Mouse (Mus musculus): ENCODE measurements at regions not wholly inside any gene's neighbourhood (a gene's known extent, or its start where the extent isn't known, plus 50 kb on each side); places are given as distances from the start of the nearest gene placed in this dataset.
"Not testable (repeated sequence)": the region's sequence is repeated elsewhere in the genome, so short reads cannot be mapped to it uniquely, and the experiment has no call there.

GRCm38 (mm10) chr6:31810602-31811512 is 239.2 kb upstream of the 1700012A03Rik start:
- DNase-seq, result no peak

- not testable (repeated sequence) for DNase-seq
These were observed 240.7 kb upstream of the Podxl start for GRCm38 (mm10) chr6:31804468-31804867.

- not testable (repeated sequence) for DNase-seq
These were observed 239.4 kb upstream of the Podxl start for GRCm38 (mm10) chr6:31803222-31803621.

- no peak for DNase-seq
These were observed 227.8 kb upstream of the Podxl start for GRCm38 (mm10) chr6:31791547-31791946.

- DNase-seq, result no peak
These were observed 227.1 kb upstream of the Podxl start for GRCm38 (mm10) chr6:31790906-31791305.

- DNase-seq, result no peak
These were observed 213.1 kb upstream of the Podxl start for GRCm38 (mm10) chr6:31776841-31777240.

GRCm38 (mm10) chr6:31771916-31772315 is 208.1 kb upstream of the Podxl start:
- no peak for DNase-seq

GRCm38 (mm10) chr6:31745589-31745988 is 181.8 kb upstream of the Podxl start:
- DNase-seq, result no peak

GRCm38 (mm10) chr6:31731391-31731790 is 167.6 kb upstream of the Podxl start:
- DNase-seq, result no peak

- DNase-seq, result no peak
These were observed 155.8 kb upstream of the Podxl start for GRCm38 (mm10) chr6:31719614-31720013.

- DNase-seq, result no peak
These were observed 155.1 kb upstream of the Podxl start for GRCm38 (mm10) chr6:31718843-31719242.

GRCm38 (mm10) chr6:31717531-31717930 is 153.8 kb upstream of the Podxl start:
- DNase-seq, result no peak

GRCm38 (mm10) chr6:31707256-31707655 is 143.5 kb upstream of the Podxl start:
- no peak for DNase-seq

GRCm38 (mm10) chr6:31704191-31704590 is 140.4 kb upstream of the Podxl start:
- DNase-seq, result no peak

GRCm38 (mm10) chr6:31702931-31703330 is 139.2 kb upstream of the Podxl start:
- no peak for DNase-seq

- no peak for DNase-seq
These were observed 132.1 kb upstream of the Podxl start for GRCm38 (mm10) chr6:31695885-31696284.

GRCm38 (mm10) chr6:31693047-31693446 is 129.3 kb upstream of the Podxl start:
- no peak for DNase-seq

- no peak for DNase-seq
These were observed 128.2 kb upstream of the Podxl start for GRCm38 (mm10) chr6:31692024-31692423.

GRCm38 (mm10) chr6:31680101-31680500 is 116.3 kb upstream of the Podxl start:
- DNase-seq, result no peak

- DNase-seq, result peak; percentile 24
These were observed 102.1 kb upstream of the Podxl start for GRCm38 (mm10) chr6:31665671-31666486.

- DNase-seq, result peak; percentile 60
These were observed 100.7 kb upstream of the Podxl start for GRCm38 (mm10) chr6:31664495-31664894.

- DNase-seq, result peak; percentile 61
These were observed 97.0 kb upstream of the Podxl start for GRCm38 (mm10) chr6:31660778-31661177.

- no peak for DNase-seq
These were observed 96.1 kb upstream of the Podxl start for GRCm38 (mm10) chr6:31659901-31660300.

All from layer of hippocampus, adult 9-11 months (tissue).